Mouse (Mus musculus): ENCODE data around the gene Hist2h2bb. TPM values are rescaled to one million over a fixed set of nuclear protein-coding genes. Genes with fewer than 3 reads are reported as not detected.
"Not testable (repeated sequence)": the region's sequence is repeated elsewhere in the genome, so short reads cannot be mapped to it uniquely, and the experiment has no call there.

Gene Hist2h2bb
- polyA plus RNA-seq, 2 experiments = 16.9 to 24.5 TPM

- no peak overlapping the region for H3K9ac ChIP-seq (replicated peaks)
- WGBS (ENCODE audit: insufficient replicate concordance) = 16% methylated on average over 4 of the region's 4 CpGs
- peak; percentile 34 for TF ChIP-seq CTCF (IDR thresholded peaks at IDR 0.05; ENCODE audit: low read depth)
- TF ChIP-seq EP300 (IDR thresholded peaks at IDR 0.05; ENCODE audit: low read depth) = no peak
- H3K9me3 ChIP-seq (ENCODE audit: control insufficient read depth, low read length) = no peaks in the 10 kb centered on the region
- H3K36me3 ChIP-seq (replicated peaks; ENCODE audit: control insufficient read depth, insufficient read depth, low read depth) = no peaks in the 10 kb centered on the region
- H3K27ac ChIP-seq = no peak overlapping the region
- no peak overlapping the region for H3K4me2 ChIP-seq (ENCODE audit: low read depth)
- H3K4me3 ChIP-seq (ENCODE audit: insufficient read depth in 1 of 2, low read depth in 2 of 2, low read length in 2 of 2) = no peak overlapping the region
- no peaks in the 10 kb centered on the region for H3K4me1 ChIP-seq (replicated peaks; ENCODE audit: control insufficient read depth in 2 of 2, insufficient read depth in 2 of 2, low read length in 1 of 2)
- no peaks in the 10 kb centered on the region; the same call in 1 of the 2 replicates for H3K27me3 ChIP-seq (ENCODE audit: control insufficient read depth, insufficient read depth, low read length)
- DNase-seq (ENCODE audit: low read depth in 3 of 3, low spot score in 3 of 3) = no peak
- ATAC-seq (ENCODE audit: insufficient read depth) = no peak
These were observed 14.9 kb downstream of the Hist2h2bb start for GRCm38 (mm10) chr3:96284457-96284856.

- H3K9ac ChIP-seq (replicated peaks); H3K4me2 ChIP-seq (ENCODE audit: low read depth); H3K4me1 ChIP-seq (replicated peaks; ENCODE audit: control insufficient read depth in 2 of 2, insufficient read depth in 2 of 2, low read length in 1 of 2); H3K27me3 ChIP-seq (ENCODE audit: control insufficient read depth, insufficient read depth, low read length); DNase-seq (ENCODE audit: low read depth in 3 of 3, low spot score in 3 of 3); H3K27ac ChIP-seq; H3K36me3 ChIP-seq (replicated peaks; ENCODE audit: control insufficient read depth, insufficient read depth, low read depth); H3K4me3 ChIP-seq (ENCODE audit: insufficient read depth in 1 of 2, low read depth in 2 of 2, low read length in 2 of 2); H3K9me3 ChIP-seq (ENCODE audit: control insufficient read depth, low read length); ATAC-seq (ENCODE audit: insufficient read depth): not testable (repeated sequence)
- peak; percentile 91 for TF ChIP-seq CTCF (IDR thresholded peaks at IDR 0.05; ENCODE audit: low read depth)
- WGBS (ENCODE audit: insufficient replicate concordance) = 82% methylated on average over 11 of the region's 11 CpGs
These were observed 17.8 kb downstream of the Hist2h2bb start for GRCm38 (mm10) chr3:96287334-96287733.

GRCm38 (mm10) chr3:96289201-96289600, 19.6 kb downstream of the Hist2h2bb start:
- Histone ChIP-seq H3K4me3 (ENCODE audit: insufficient read depth in 1 of 2, low read depth in 2 of 2, low read length in 2 of 2) (no peak overlapping the region), H3K27ac (no peak overlapping the region), H3K36me3 (replicated peaks; ENCODE audit: control insufficient read depth, insufficient read depth, low read depth) (no peaks in the 10 kb centered on the region), H3K4me2 (ENCODE audit: low read depth) (no peak overlapping the region), H3K9me3 (ENCODE audit: control insufficient read depth, low read length) (no peaks in the 10 kb centered on the region), H3K9ac (replicated peaks) (no peak overlapping the region), H3K4me1 (replicated peaks; ENCODE audit: control insufficient read depth in 2 of 2, insufficient read depth in 2 of 2, low read length in 1 of 2) (no peaks in the 10 kb centered on the region), H3K27me3 (ENCODE audit: control insufficient read depth, insufficient read depth, low read length) (no peaks in the 10 kb centered on the region)
- ATAC-seq (ENCODE audit: insufficient read depth) (no peak), DNase-seq (ENCODE audit: low read depth in 3 of 3, low spot score in 3 of 3) (no peak)
- TF ChIP-seq CTCF (IDR thresholded peaks at IDR 0.05; ENCODE audit: low read depth) (no peak), EP300 (IDR thresholded peaks at IDR 0.05; ENCODE audit: low read depth) (no peak)
- 54% methylated on average over 3 of the region's 3 CpGs for WGBS (ENCODE audit: insufficient replicate concordance)

DNA sequence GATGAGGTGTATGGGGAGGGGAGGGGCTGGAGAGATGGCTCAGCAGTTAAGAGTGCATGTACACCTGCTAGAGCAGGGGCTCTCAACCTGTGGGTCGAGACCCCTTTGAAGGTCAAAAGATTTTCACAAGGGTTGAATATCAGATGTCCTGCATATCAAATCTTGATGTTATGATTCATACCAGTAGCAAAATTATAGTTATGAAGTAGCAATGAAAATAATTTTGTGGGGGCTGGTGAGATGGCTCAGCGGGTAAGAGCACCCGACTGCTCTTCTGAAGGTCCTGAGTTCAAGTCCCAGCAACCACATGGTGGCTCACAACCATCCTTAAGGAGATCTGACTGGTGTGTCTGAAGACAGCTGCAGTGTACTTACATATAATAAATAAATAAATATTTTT, 21.2 kb downstream of the Hist2h2bb start:
- H3K4me1 ChIP-seq (replicated peaks; ENCODE audit: control insufficient read depth in 2 of 2, insufficient read depth in 2 of 2, low read length in 1 of 2); H3K9me3 ChIP-seq (ENCODE audit: control insufficient read depth, low read length); H3K27ac ChIP-seq; ATAC-seq (ENCODE audit: insufficient read depth); H3K36me3 ChIP-seq (replicated peaks; ENCODE audit: control insufficient read depth, insufficient read depth, low read depth); H3K9ac ChIP-seq (replicated peaks); H3K4me3 ChIP-seq (ENCODE audit: insufficient read depth in 1 of 2, low read depth in 2 of 2, low read length in 2 of 2); DNase-seq (ENCODE audit: low read depth in 3 of 3, low spot score in 3 of 3); H3K27me3 ChIP-seq (ENCODE audit: control insufficient read depth, insufficient read depth, low read length); H3K4me2 ChIP-seq (ENCODE audit: low read depth): not testable (repeated sequence)
- WGBS (ENCODE audit: insufficient replicate concordance) = 71% methylated on average over 3 of the region's 3 CpGs

DNA sequence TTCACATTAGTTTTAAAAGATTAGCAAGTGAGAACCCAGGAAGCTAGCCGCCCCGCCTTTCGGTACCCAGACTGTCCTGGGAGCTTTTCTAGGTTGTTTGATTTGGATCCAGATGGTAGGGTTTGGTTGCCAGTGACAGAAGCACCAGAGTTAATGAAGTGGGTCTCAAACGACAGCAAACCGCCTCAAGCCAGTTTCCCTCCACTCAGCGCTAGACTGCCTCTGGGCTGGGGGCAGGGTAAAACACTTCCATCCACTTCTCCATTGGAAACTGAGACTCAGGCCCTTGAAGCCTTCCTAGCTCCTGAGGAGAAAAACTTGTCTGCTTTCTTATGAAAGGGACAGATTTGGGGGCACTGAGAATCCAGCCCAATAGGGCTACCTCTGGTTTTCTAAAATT, 23.1 kb downstream of the Hist2h2bb start:
- WGBS (ENCODE audit: insufficient replicate concordance) = 53% methylated on average over 6 of the region's 6 CpGs
- no peak for ATAC-seq (ENCODE audit: insufficient read depth)
- Histone ChIP-seq H3K4me2 (ENCODE audit: low read depth) (no peak overlapping the region), H3K4me3 (ENCODE audit: insufficient read depth in 1 of 2, low read depth in 2 of 2, low read length in 2 of 2) (no peak overlapping the region), H3K4me1 (replicated peaks; ENCODE audit: control insufficient read depth in 2 of 2, insufficient read depth in 2 of 2, low read length in 1 of 2) (no peaks in the 10 kb centered on the region), H3K27ac (no peak overlapping the region), H3K9me3 (ENCODE audit: control insufficient read depth, low read length) (no peaks in the 10 kb centered on the region), H3K36me3 (replicated peaks; ENCODE audit: control insufficient read depth, insufficient read depth, low read depth) (no peaks in the 10 kb centered on the region), H3K27me3 (ENCODE audit: control insufficient read depth, insufficient read depth, low read length) (no peaks in the 10 kb centered on the region), H3K9ac (replicated peaks) (no peak overlapping the region)
- no peak for TF ChIP-seq CTCF (IDR thresholded peaks at IDR 0.05; ENCODE audit: low read depth)
- no peak for TF ChIP-seq EP300 (IDR thresholded peaks at IDR 0.05; ENCODE audit: low read depth)
- no peak for DNase-seq (ENCODE audit: low read depth in 3 of 3, low spot score in 3 of 3)
